Mouse (Mus musculus) ES-E14 (cell line): ENCODE results near the gene Ostc.

Experiments
- CHD2 ChIP-seq: IDR thresholded peaks from 2 replicates; pipeline ENCODE4 v1.6.1; 2014; ENCODE audit warnings: mild to moderate bottlenecking, low read depth, low read length, inconsistent platforms
- MAFK ChIP-seq: IDR thresholded peaks from 2 replicates; pipeline ENCODE4 v1.6.1; 2014; ENCODE audit warnings: mild to moderate bottlenecking, low read depth, low read length, inconsistent platforms; ENCODE audit not compliant: insufficient read depth
- ZC3H11A ChIP-seq: IDR thresholded peaks from 2 replicates; pipeline ENCODE4 v1.6.1; 2012; ENCODE audit warnings: low read depth, mild to moderate bottlenecking, inconsistent platforms, low read length, borderline replicate concordance
- ZNF384 ChIP-seq: IDR thresholded peaks from 2 replicates; pipeline ENCODE4 v1.6.1; 2012; ENCODE audit warnings: low read depth, low read length, inconsistent platforms

- no peak for TF ChIP-seq MAFK
- TF ChIP-seq ZNF384 = no peak
- TF ChIP-seq CHD2 = no peak
- no peak for TF ChIP-seq ZC3H11A
Measured at GRCm38 (mm10) chr3:130677671-130678460, 31.4 kb downstream of the Ostc start.
